Mouse (Mus musculus) olfactory bulb, adult 2 months (tissue): ENCODE data around the gene Aagab.

Experiments used
- CTCF ChIP-seq: fragments of 200-500 bp; IDR thresholded peaks from 2 replicates; pipeline ENCODE4 v1.5.1; 2012; ENCODE audit warnings: low read depth, mild to moderate bottlenecking, low read length, moderate library complexity; ENCODE audit not compliant: insufficient read depth
- POLR2A ChIP-seq: fragments of 200-500 bp; IDR thresholded peaks from 2 replicates; pipeline ENCODE4 v1.6.1; 2012; ENCODE audit warnings: mild to moderate bottlenecking, low read depth, low read length, moderate library complexity; ENCODE audit not compliant: insufficient read depth

- TF ChIP-seq CTCF (no peak), POLR2A (no peak)
Measured at GRCm38 (mm10) chr9:63556933-63557332, 45.5 kb upstream of the Aagab start.
